Comparison of ENCODE assay signal across 7 mouse cellular contexts in the genomic region with DNA sequence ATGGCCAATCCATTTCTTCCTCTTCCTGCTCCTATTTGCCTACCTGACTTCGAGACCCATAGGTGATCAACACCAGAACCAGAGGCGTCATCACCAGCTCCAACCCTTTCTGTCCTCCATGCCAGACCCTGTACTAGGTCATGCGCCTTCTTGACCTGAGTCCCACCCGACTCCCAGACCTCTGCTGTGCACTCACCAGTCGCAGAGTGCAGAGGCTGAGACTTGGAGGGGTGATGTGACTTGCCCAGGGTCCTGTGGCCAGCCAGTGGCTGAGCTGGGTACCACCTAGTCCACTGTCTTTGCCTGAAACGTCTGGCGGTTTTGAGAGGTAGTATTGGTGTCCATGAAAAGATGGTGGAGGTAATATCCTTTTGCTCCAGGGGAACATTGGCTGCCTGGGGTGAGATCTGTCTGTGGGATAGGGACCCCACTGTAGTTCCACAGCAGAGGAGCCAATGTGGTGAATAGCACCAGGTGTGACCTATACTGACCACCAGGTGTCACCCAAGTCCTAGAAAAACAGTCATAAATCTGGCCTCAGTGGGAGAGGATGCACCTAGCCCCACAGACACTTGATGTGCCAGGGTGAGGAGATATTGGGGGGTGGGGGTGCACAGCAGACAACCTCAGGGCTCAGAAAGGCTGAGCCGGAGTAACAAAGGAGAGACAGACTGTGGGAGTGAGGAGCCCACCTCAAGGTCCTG. TPM values are rescaled to one million over a fixed set of nuclear protein-coding genes. Genes with fewer than 3 reads are reported as not detected.
DNase-seq lines count a peak whose midpoint lies in the region; ATAC-seq and TF ChIP-seq lines count a peak whose summit lies in the region.

No protein-coding gene starts in this region.

- WGBS in midbrain, embryonic 11.5 days, result 55% methylated on average over 8 of the region's 8 CpGs
- WGBS in stomach, postnatal 0 days, result 50% methylated on average over 8 of the region's 8 CpGs

- TF ChIP-seq CTCF in stomach, postnatal 0 days (IDR thresholded peaks at IDR 0.05; ENCODE audit: low read depth), result peak; percentile 86

- H3K4me2 ChIP-seq in midbrain, embryonic 11.5 days, result no peak overlapping the region
- no peak overlapping the region for H3K4me2 ChIP-seq in stomach, postnatal 0 days (replicated peaks; ENCODE audit: low read depth)

- H3K36me3 ChIP-seq in midbrain, embryonic 11.5 days (ENCODE audit: control insufficient read depth, insufficient read depth, low read length), result no peaks in the 10 kb centered on the region
- H3K36me3 ChIP-seq in stomach, postnatal 0 days (ENCODE audit: control insufficient read depth, insufficient read depth, low read length), result no peaks in the 10 kb centered on the region

- peak; percentile 38; the same call in 1 of the 2 replicates for ATAC-seq in frontal cortex, adult (ENCODE audit: low TSS enrichment)
- peak; percentile 55 for ATAC-seq in midbrain, embryonic 11.5 days (ENCODE audit: low FRiP score)
- ATAC-seq in stomach, postnatal 0 days (ENCODE audit: low FRiP score, low TSS enrichment), result peak; percentile 31

- no peak for TF ChIP-seq EP300 in stomach, postnatal 0 days (optimal IDR thresholded peaks at IDR 0.05)

- no peaks in the 10 kb centered on the region for H3K27me3 ChIP-seq in midbrain, embryonic 11.5 days (ENCODE audit: control insufficient read depth, insufficient read depth, low read length)
- no peaks in the 10 kb centered on the region for H3K27me3 ChIP-seq in stomach, postnatal 0 days (ENCODE audit: control insufficient read depth, insufficient read depth, low read length)

- H3K27ac ChIP-seq in midbrain, embryonic 11.5 days (ENCODE audit: low read depth, low read length), result no peak overlapping the region
- H3K27ac ChIP-seq in stomach, postnatal 0 days (replicated peaks), result no peak overlapping the region

- H3K4me3 ChIP-seq in midbrain, embryonic 11.5 days (ENCODE audit: low read depth, low read length), result no peak overlapping the region
- H3K4me3 ChIP-seq in stomach, postnatal 0 days (ENCODE audit: low read depth, low read length), result no peak overlapping the region

- DNase-seq in urinary bladder, postnatal 14 days (ENCODE audit: low spot score), result peak; percentile 22
- no peak for DNase-seq in urinary bladder, postnatal 10 days (ENCODE audit: low spot score)
- peak; percentile 53 for DNase-seq in cerebellum, adult 8-10 months
- peak; percentile 61 for DNase-seq in kidney, postnatal 10 days
- no peak for DNase-seq in midbrain, embryonic 11.5 days (ENCODE audit: low spot score, missing footprints)
- DNase-seq in stomach, postnatal 0 days (ENCODE audit: low spot score), result peak; percentile 45

- no peaks in the 10 kb centered on the region; the same call in 1 of the 2 replicates for H3K4me1 ChIP-seq in midbrain, embryonic 11.5 days (ENCODE audit: control insufficient read depth, insufficient read depth, low read length)
- H3K4me1 ChIP-seq in stomach, postnatal 0 days (replicated peaks; ENCODE audit: control insufficient read depth, insufficient read depth), result no peaks in the 10 kb centered on the region

- H3K9me3 ChIP-seq in midbrain, embryonic 11.5 days (ENCODE audit: control insufficient read depth, low read length), result no peaks in the 10 kb centered on the region
- H3K9me3 ChIP-seq in stomach, postnatal 0 days (ENCODE audit: control insufficient read depth, low read length), result no peaks in the 10 kb centered on the region

- H3K9ac ChIP-seq in midbrain, embryonic 11.5 days (ENCODE audit: low read length), result no peak overlapping the region
- no peak overlapping the region for H3K9ac ChIP-seq in stomach, postnatal 0 days (ENCODE audit: low read length)

RNA-seq across cellular contexts. Expression of gene Pla2g2f, which starts 8.9 kb away (rescaled TPM):
- 0.08 and 0.12 TPM in 2 replicates for polyA plus RNA-seq in midbrain, embryonic 11.5 days (2014; fragmentation: Nextera tagmentation; extraction: Ambion mirVana)
- 8.2 and 8.7 TPM in 2 replicates for polyA plus RNA-seq in stomach, postnatal 0 days (2015; fragmentation: Nextera tagmentation; extraction: Ambion mirVana)

RNA-seq across cellular contexts. Expression of gene Ubxn10, which starts 11.6 kb away (rescaled TPM):
- 1.5 TPM in 2 replicates for polyA plus RNA-seq in midbrain, embryonic 11.5 days (2014; fragmentation: Nextera tagmentation; extraction: Ambion mirVana)
- 0.64 and 0.81 TPM in 2 replicates for polyA plus RNA-seq in stomach, postnatal 0 days (2015; fragmentation: Nextera tagmentation; extraction: Ambion mirVana)

RNA-seq across cellular contexts. Expression of gene Pla2g2c, which starts 23.9 kb away (rescaled TPM):
- 0.81 and 0.96 TPM in 2 replicates for polyA plus RNA-seq in midbrain, embryonic 11.5 days (2014; fragmentation: Nextera tagmentation; extraction: Ambion mirVana)
- polyA plus RNA-seq in stomach, postnatal 0 days (2015; fragmentation: Nextera tagmentation; extraction: Ambion mirVana), result 0.30 and 0.31 TPM in 2 replicates

RNA-seq across cellular contexts. Expression of gene Pla2g2d, which starts 27.0 kb away (rescaled TPM):
- polyA plus RNA-seq in midbrain, embryonic 11.5 days (2014; fragmentation: Nextera tagmentation; extraction: Ambion mirVana), result 0.26 and 0.41 TPM in 2 replicates
- polyA plus RNA-seq in stomach, postnatal 0 days (2015; fragmentation: Nextera tagmentation; extraction: Ambion mirVana), result 0.21 and 0.27 TPM in 2 replicates

Comparison
In these comparisons a context has a peak if more than half of its experiments do, and no peak if none do; other contexts are left out.
1. DNase-seq: peak in urinary bladder, postnatal 14 days (single experiment), cerebellum, adult 8-10 months (single experiment), kidney, postnatal 10 days (single experiment) and stomach, postnatal 0 days (single experiment); none in urinary bladder, postnatal 10 days (single experiment) and midbrain, embryonic 11.5 days (single experiment).
2. Peak in every context shown above with its lines, with median percentiles within 50 percentile points of each other: ATAC-seq.